ENCODE assay signal across 13 mouse cellular contexts in the genomic region with DNA sequence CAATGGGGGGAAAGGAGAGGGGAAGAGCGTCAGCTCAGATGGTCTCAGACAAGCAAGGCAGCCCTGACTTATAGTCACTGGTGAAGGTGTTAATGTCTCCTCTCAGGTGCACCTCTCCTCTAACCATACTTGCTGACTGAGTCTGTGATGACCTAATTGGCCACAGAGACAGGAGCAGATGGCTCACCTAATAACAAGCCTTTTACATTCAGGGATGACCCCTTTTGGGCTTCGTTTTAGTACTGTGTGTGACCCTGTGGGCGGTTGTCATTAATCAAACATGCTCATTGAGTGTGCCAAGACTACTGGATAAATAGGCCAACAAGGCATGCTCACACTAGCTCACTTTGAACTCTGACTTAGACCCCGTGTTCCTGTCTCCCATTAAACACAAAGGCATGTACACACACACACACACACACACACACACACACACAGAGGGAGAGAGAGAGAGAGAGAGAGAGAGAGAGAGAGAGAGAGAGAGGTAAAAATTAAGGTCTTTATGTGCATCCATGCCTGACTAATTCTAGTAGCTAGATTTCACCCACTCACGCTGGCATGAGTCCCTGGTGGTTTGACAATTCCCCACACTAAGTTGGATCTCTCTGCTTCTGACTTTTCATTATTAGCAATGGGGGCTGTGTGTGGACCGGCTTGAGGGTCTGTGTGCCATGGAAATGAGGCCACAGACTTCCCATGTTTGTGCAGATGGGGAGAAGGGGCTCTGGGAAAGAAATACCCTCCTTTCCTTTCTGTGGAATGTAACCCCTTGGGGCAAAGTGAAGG.
DNase-seq lines count a peak whose midpoint lies in the region; ATAC-seq and TF ChIP-seq lines count a peak whose summit lies in the region.
"Had no signal": no experiment of that assay in that cellular context is flagged by ENCODE, and none has a peak within 500 bp of the region (broad histone marks: within the 10 kb centered on the region; RNA-seq: fewer than 3 reads in every experiment).

No protein-coding gene starts in this region.

- H3K27ac ChIP-seq in neural tube, embryonic 15.5 days (replicated peaks) = no peak overlapping the region
- peak overlapping the region; percentile 74 for H3K27ac ChIP-seq in layer of hippocampus, adult 2 months
- H3K27ac ChIP-seq: forebrain, embryonic 13.5 days; intestine, embryonic 15.5 days; neural tube, embryonic 12.5 days had no signal

- DNase-seq in heart, adult 11 months = peak; percentile 77
- DNase-seq in heart, postnatal 4 days = no peak
- peak; percentile 26 for DNase-seq in neural tube, embryonic 10.5 days (ENCODE audit: extremely low spot score, low spot score)
- DNase-seq in layer of hippocampus, adult 2 months (ENCODE audit: low spot score in 2 of 2) = peak; percentile 58 to 61
- no peak for DNase-seq in spleen, adult 12 weeks (ENCODE audit: low spot score)
- DNase-seq in heart, adult 8-10 months (ENCODE audit: low spot score) = no peak
- DNase-seq: thymus, postnatal 36 days had no signal

- H3K27me3 ChIP-seq in neural tube, embryonic 15.5 days (replicated peaks) = no peaks in the 10 kb centered on the region
- H3K27me3 ChIP-seq: CH12.LX; forebrain, embryonic 13.5 days; intestine, embryonic 15.5 days; neural tube, embryonic 12.5 days had no signal

- no peak overlapping the region for H3K4me3 ChIP-seq in neural tube, embryonic 15.5 days (replicated peaks)
- no peak overlapping the region for H3K4me3 ChIP-seq in layer of hippocampus, adult 2 months
- H3K4me3 ChIP-seq: forebrain, embryonic 13.5 days; intestine, embryonic 15.5 days; neural tube, embryonic 12.5 days had no signal

- H3K4me2 ChIP-seq in neural tube, embryonic 15.5 days = no peak overlapping the region
- H3K4me2 ChIP-seq: forebrain, embryonic 13.5 days; intestine, embryonic 15.5 days; neural tube, embryonic 12.5 days had no signal

- 44% methylated on average over 6 of the region's 6 CpGs for WGBS in neural tube, embryonic 15.5 days

- H3K4me1 ChIP-seq in neural tube, embryonic 15.5 days = peaks cover 10% of the 10 kb centered on the region

- H3K9me3 ChIP-seq in neural tube, embryonic 15.5 days (replicated peaks) = no peaks in the 10 kb centered on the region
- H3K9me3 ChIP-seq: forebrain, embryonic 13.5 days; intestine, embryonic 15.5 days; neural tube, embryonic 12.5 days had no signal

- no peaks in the 10 kb centered on the region for H3K36me3 ChIP-seq in neural tube, embryonic 15.5 days
- H3K36me3 ChIP-seq: intestine, embryonic 15.5 days; neural tube, embryonic 12.5 days had no signal

- TF ChIP-seq CTCF in layer of hippocampus, adult 2 months (conservative IDR thresholded peaks at IDR 0.05) = peak; percentile 21; the same call in 1 of the 2 replicates

- no peak overlapping the region for H3K9ac ChIP-seq in neural tube, embryonic 15.5 days (replicated peaks)
- H3K9ac ChIP-seq: forebrain, embryonic 13.5 days; intestine, embryonic 15.5 days; neural tube, embryonic 12.5 days had no signal

- ATAC-seq in neural tube, embryonic 15.5 days (ENCODE audit: low FRiP score) = no peak
- ATAC-seq in erythroid progenitor cell, adult 5-6 weeks (replicated peaks; ENCODE audit: low FRiP score, poor library complexity, severe bottlenecking) = no peak
- ATAC-seq: forebrain, embryonic 13.5 days; intestine, embryonic 15.5 days had no signal

Comparison
In these comparisons a context has a peak if more than half of its experiments do, and no peak if none do; other contexts are left out.
1. DNase-seq: peak in heart, adult 11 months (single experiment), neural tube, embryonic 10.5 days (single experiment) and layer of hippocampus, adult 2 months (2 of 2); none in heart, postnatal 4 days (single experiment), spleen, adult 12 weeks (single experiment) and heart, adult 8-10 months (single experiment).